Mouse (Mus musculus) thymus, adult 2 months (tissue): ENCODE measurements around the gene Rgs6.

Experiments used
- CTCF ChIP-seq: fragments of 200-500 bp; IDR thresholded peaks from 2 replicates; pipeline ENCODE4 v1.5.1; 2012; ENCODE audit warnings: mild to moderate bottlenecking, control low read depth, low read length, moderate library complexity, borderline replicate concordance; ENCODE audit not compliant: control insufficient read depth, poor library complexity, insufficient read depth; ENCODE audit errors: extremely low read depth
- POLR2A ChIP-seq: fragments of 200-500 bp; IDR thresholded peaks from 2 replicates; pipeline ENCODE4 v1.6.1; 2012; ENCODE audit warnings: mild to moderate bottlenecking, low read length, control low read depth, moderate library complexity; ENCODE audit not compliant: control insufficient read depth, poor library complexity, insufficient read depth; ENCODE audit errors: extremely low read depth

DNA sequence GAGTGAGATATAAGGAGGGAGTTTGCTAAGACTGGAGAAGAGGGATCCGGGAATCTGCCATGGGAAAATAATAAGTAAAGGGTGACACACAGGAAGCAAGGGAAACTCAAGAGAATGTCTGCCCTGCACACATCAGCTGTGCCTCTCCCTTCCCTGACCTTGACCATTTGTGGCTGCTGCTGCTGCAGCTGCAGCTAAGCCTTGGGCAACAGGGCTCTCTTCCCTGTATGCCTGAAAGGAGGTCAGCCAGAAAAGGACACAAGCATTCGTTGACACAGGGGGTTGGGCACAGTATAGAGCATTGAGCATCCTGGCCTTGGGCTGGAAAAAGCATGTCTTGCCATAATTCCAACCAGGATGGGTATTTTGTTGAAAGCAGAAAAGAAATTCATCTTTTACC lies 558.8 kb downstream of the Rgs6 start:
- TF ChIP-seq CTCF (no peak), POLR2A (no peak)
